Mouse (Mus musculus) thymus, adult 2 months (tissue): ENCODE data around the gene Rnf26. TPM values are rescaled to one million over a fixed set of nuclear protein-coding genes. Genes with fewer than 3 reads are reported as not detected.

Experiments
- DNase-seq: peaks from one replicate; pipeline ENCODE4 v3.0.0; 2021
- H3K27ac ChIP-seq: fragments of 200-500 bp; 2 replicates; pipeline ENCODE4 v1.5.1; 2012; ENCODE audit warnings: low read length, control low read depth; ENCODE audit not compliant: control insufficient read depth, insufficient read depth
- H3K27me3 ChIP-seq: fragments of 200-500 bp; 2 replicates; pipeline ENCODE4 v1.6.1; 2012; ENCODE audit warnings: mild to moderate bottlenecking, low read length, moderate library complexity, mixed read lengths; ENCODE audit not compliant: control insufficient read depth, insufficient read depth
- H3K36me3 ChIP-seq: fragments of 200-500 bp; 2 replicates; pipeline ENCODE4 v1.6.1; 2012; ENCODE audit warnings: mild to moderate bottlenecking, low read length, moderate library complexity; ENCODE audit not compliant: control insufficient read depth, insufficient read depth
- H3K4me1 ChIP-seq: fragments of 200-500 bp; replicated peaks from 2 replicates; pipeline ENCODE4 v1.6.1; 2012; ENCODE audit warnings: low read length; ENCODE audit not compliant: control insufficient read depth, insufficient read depth
- H3K4me3 ChIP-seq: fragments of 200-500 bp; 2 replicates; pipeline ENCODE4 v1.5.1; 2012; ENCODE audit warnings: mild to moderate bottlenecking, low read length, control low read depth, moderate library complexity; ENCODE audit not compliant: control insufficient read depth, insufficient read depth
- CTCF ChIP-seq: fragments of 200-500 bp; IDR thresholded peaks from 2 replicates; pipeline ENCODE4 v1.5.1; 2012; ENCODE audit warnings: mild to moderate bottlenecking, control low read depth, low read length, moderate library complexity, borderline replicate concordance; ENCODE audit not compliant: control insufficient read depth, poor library complexity, insufficient read depth; ENCODE audit errors: extremely low read depth
- POLR2A ChIP-seq: fragments of 200-500 bp; IDR thresholded peaks from 2 replicates; pipeline ENCODE4 v1.6.1; 2012; ENCODE audit warnings: mild to moderate bottlenecking, low read length, control low read depth, moderate library complexity; ENCODE audit not compliant: control insufficient read depth, poor library complexity, insufficient read depth; ENCODE audit errors: extremely low read depth
- WGBS: fragments of 180-500 bp; shearing (Covaris S2); methylation state at CpG from one replicate; pipeline ENCODE4 v1.1.7; 2018; 5-methylcytosine and 5-hydroxymethylcytosine counted together
- polyA plus RNA-seq: library from polyadenylated mRNA; depleted of rRNA; stranded (reverse); fragments of >200 nt; gene quantifications from 2 replicates; pipeline ENCODE4 v1.2.3, GENCODE M21; 2012

The Rnf26 gene
- polyA plus RNA-seq, 1 experiment: 72.3 TPM

- H3K4me1 ChIP-seq: peaks cover 19% of the 10 kb centered on the region
Observed at GRCm38 (mm10) chr9:44137846-44138245, 24.5 kb upstream of the Rnf26 start.

GRCm38 (mm10) chr9:44135731-44136411 lies 22.6 kb upstream of the Rnf26 start:
- no peaks in the 10 kb centered on the region for H3K36me3 ChIP-seq
- peaks cover 13% of the 10 kb centered on the region; the same call in 1 of the 2 replicates for H3K27me3 ChIP-seq
- 80% methylated on average over 7 of the region's 7 CpGs for WGBS
- no peak overlapping the region for H3K4me3 ChIP-seq
- TF ChIP-seq POLR2A (no peak), CTCF (no peak)
- DNase-seq: no peak
- H3K27ac ChIP-seq: no peak overlapping the region
- peaks cover 25% of the 10 kb centered on the region for H3K4me1 ChIP-seq

More at GRCm38 (mm10) chr9:44137846-44138245, 24.5 kb upstream of the Rnf26 start:
- DNase-seq: no peak
- 39% methylated on average over 4 of the region's 4 CpGs for WGBS
- TF ChIP-seq CTCF (no peak), POLR2A (no peak)
- Histone ChIP-seq H3K4me3 (no peak overlapping the region), H3K27ac (no peak overlapping the region), H3K27me3 (peaks cover 13% of the 10 kb centered on the region; the same call in 1 of the 2 replicates), H3K36me3 (peaks cover 15% of the 10 kb centered on the region)

DNA sequence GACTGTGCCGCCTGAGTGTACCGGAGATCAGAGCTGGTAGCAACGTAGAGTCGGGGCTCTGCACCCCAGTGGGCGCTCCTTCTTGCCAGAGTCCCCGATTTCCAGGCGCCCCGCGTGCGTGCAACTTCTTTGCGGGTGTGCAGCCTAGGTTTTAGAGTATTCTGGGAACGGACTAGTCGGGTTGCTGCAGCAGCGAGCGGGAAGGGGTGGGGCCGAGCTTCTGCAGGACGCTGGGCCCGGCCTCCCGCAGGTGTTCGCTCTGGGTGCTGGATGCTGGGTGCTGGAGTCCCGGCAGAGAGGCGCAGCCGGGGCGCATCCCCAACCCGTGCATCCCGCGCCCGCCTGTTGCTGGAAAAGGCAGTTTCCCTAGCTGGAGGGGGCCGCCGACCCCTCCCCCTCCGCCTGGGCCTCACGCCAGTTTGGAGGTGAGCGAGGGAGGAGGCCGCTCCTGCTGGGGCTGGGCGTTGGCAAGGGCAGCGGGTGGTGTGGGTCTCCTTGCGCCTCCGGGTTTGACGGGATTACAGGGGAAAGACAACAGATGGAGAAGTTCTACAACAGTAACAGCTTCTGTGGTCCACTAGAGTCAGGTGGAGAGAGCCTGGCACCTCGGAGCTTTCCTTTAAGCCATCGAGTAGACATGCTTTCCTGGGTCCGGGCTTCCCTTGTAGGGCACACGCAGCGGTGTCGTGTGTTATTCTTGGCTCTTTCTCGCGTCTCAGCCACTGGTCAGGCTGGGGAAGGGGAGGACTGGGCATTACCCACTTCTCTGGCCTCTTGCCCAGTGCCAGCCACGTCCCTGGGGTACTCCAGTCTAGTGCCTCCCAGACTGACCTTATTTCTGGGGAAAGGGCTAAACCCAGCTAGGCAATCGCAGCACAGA lies 21.8 kb upstream of the Rnf26 start:
- Histone ChIP-seq H3K36me3 (no peaks in the 10 kb centered on the region), H3K4me3 (peak overlapping the region; percentile 43), H3K4me1 (peaks cover 32% of the 10 kb centered on the region), H3K27ac (no peak overlapping the region), H3K27me3 (peaks cover 13% of the 10 kb centered on the region; the same call in 1 of the 2 replicates)
- DNase-seq: peak; percentile 59
- 4% methylated on average over 49 of the region's 49 CpGs for WGBS
- TF ChIP-seq CTCF (no peak), POLR2A (no peak)

GRCm38 (mm10) chr9:44134101-44134850 lies 21.0 kb upstream of the Rnf26 start, which contains the start of gene Mcam:
Mcam (plus strand) TSS chr9:44134469.
- Histone ChIP-seq H3K4me3 (peak within 1 kb of the TSS; percentile 43), H3K4me1 (peaks cover 39% of the 10 kb centered on the region), H3K36me3 (no peaks in the 10 kb centered on the region), H3K27me3 (peaks cover 13% of the 10 kb centered on the region; the same call in 1 of the 2 replicates), H3K27ac (no peak within 1 kb of the TSS)
- WGBS: under 1% methylated on average over 49 of the region's 55 CpGs
- TF ChIP-seq CTCF: no peak
- TF ChIP-seq POLR2A: no peak
- DNase-seq: peak; percentile 40

GRCm38 (mm10) chr9:44133287-44133686 lies 20.0 kb upstream of the Rnf26 start:
- Histone ChIP-seq H3K4me1 (peaks cover 39% of the 10 kb centered on the region), H3K4me3 (no peak overlapping the region), H3K27me3 (peaks cover 13% of the 10 kb centered on the region; the same call in 1 of the 2 replicates)

DNA sequence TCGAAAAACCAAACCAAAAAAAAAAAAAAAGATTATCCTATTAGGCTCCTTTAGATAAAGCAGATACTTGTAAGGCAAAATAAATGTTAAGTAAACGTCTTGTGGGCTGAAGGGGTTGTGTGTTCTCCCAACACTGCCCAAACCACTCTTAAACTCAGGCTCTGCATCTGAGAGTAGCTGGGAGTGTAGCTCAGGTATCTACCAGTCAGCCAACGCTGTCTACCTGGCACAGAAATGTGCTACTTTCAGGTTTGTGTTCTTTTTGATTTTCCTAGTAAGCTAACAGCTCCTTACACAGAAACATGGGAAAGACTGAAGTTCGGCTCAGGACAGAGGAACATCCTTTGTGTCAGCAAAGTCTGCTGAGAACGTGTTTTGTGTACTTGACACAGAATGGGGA lies 18.9 kb upstream of the Rnf26 start:
- DNase-seq: no peak
- 88% methylated on average over 5 of the region's 5 CpGs for WGBS
- no peak overlapping the region for H3K4me3 ChIP-seq
- peaks cover 13% of the 10 kb centered on the region; the same call in 1 of the 2 replicates for H3K27me3 ChIP-seq
- H3K4me1 ChIP-seq: peaks cover 39% of the 10 kb centered on the region
- TF ChIP-seq POLR2A: no peak
- TF ChIP-seq CTCF: no peak
- H3K27ac ChIP-seq: no peak overlapping the region
- no peaks in the 10 kb centered on the region for H3K36me3 ChIP-seq

More at GRCm38 (mm10) chr9:44133287-44133686, 20.0 kb upstream of the Rnf26 start:
- no peak overlapping the region for H3K27ac ChIP-seq
- no peaks in the 10 kb centered on the region for H3K36me3 ChIP-seq
- WGBS: 67% methylated on average over 2 of the region's 2 CpGs
- TF ChIP-seq CTCF: no peak
- no peak for TF ChIP-seq POLR2A
- no peak for DNase-seq
